Mouse (Mus musculus) spleen, adult 2 months (tissue): ENCODE results near the gene Dnase1l2.

ENCODE experiments used
- CTCF ChIP-seq: fragments of 200-500 bp; IDR thresholded peaks from 2 replicates; pipeline ENCODE4 v1.5.1; 2011; ENCODE audit warnings: mild to moderate bottlenecking, inconsistent platforms; ENCODE audit not compliant: insufficient read depth, insufficient read length, insufficient replicate concordance; ENCODE audit errors: extremely low read depth
- POLR2A ChIP-seq: fragments of 200-500 bp; IDR thresholded peaks from 2 replicates; pipeline ENCODE4 v1.6.1; 2011; ENCODE audit warnings: low read depth, low read length, inconsistent platforms

DNA sequence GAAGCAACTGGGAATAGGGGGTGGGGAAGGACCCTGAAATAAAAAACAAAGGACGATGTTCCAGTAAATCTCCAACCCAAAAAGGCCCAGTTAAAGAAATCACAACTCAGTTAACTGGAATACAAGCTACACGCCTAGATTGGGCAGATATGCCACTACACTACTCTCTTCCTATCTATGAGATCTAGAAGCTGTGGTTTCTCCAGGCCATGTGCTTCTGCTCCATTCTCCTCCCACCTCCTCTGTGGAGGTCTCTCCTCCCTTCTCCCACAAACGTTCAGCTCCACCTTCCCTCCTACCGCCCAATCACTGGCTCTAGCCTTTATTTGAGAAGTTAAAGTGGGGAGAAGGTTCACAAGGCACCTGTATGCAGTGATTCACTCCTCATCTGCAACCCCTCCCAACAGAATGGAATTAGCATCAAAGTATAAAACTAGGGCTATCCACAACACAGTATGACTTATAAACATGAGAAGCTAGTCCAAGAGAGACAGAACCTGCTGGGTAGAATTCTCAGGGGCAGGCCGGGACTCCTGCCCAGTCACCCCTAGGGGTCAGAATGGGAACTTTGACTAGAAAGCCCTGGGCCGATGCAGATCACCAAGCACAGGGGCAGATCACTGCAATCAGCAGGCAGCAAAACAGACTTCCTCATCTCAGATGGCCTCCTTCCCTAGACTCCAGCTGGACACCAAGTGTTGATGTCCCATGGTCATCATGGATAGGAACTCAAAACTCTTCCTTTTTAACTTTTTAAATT is 20.6 kb upstream of the Dnase1l2 start:
- TF ChIP-seq CTCF: no peak
- no peak for TF ChIP-seq POLR2A
